Mouse (Mus musculus) lung, postnatal 14 days (tissue): Measurements from ENCODE around the gene Syt2.

ENCODE experiments used
- DNase-seq: peaks from one replicate; pipeline ENCODE4 v3.0.0; 2021

Syt2 gene

DNA sequence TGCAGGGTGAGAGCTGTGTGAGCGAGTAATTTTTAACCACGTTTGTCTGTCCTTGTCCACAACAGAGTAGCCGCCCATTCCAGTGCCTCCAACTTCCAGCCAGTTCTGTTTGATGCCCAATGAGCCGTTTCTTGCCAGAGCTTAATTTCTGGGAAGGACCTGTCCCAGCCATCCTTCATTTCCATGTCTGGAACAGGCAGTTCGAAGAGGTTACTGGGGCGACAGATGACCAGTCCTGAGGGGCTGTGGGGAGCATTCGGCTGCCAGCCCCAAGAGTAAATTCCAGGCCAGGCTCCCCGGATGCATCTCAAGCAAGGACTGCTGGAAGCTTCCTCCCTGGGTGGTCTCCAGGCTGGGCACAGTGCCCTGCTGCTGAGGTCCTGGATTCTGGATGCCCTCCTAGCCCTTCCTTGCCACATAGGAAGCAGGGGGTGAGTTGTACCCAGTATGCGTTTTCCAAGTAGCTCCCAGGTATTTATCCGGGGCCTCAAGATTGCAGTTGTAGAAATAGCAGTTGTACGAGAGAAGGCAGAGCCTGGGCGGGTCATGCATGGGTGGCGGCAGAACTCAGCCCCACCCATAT lies 4.9 kb downstream of the Syt2 start:
- DNase-seq = no peak

DNA sequence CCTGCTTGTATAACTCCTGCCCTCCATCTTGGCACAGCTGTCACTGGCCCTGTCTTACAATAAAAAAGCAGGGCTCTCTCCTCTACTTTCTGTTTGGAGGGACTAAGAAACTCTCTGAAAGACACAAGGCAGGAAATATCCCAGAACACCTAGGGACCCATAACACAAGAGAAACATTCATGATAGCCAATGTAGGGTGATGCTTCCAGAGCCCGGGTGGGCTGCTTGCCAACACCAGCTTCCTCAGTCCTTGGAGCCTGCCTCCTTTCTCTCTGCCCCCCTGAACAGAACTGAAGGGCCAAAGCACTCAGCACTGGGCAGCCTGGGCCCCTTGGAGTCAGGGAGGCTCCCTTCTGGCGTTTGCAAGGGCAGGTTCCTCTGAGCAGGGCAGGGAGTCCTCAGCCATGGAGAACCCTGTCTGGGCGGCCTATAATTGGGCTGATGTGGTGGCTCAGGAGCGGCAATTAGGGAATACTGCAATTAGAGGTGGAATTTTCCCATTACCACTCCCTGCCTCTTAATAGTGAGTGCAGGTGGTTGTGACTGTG lies 5.4 kb downstream of the Syt2 start:
- DNase-seq = peak; percentile 44

DNA sequence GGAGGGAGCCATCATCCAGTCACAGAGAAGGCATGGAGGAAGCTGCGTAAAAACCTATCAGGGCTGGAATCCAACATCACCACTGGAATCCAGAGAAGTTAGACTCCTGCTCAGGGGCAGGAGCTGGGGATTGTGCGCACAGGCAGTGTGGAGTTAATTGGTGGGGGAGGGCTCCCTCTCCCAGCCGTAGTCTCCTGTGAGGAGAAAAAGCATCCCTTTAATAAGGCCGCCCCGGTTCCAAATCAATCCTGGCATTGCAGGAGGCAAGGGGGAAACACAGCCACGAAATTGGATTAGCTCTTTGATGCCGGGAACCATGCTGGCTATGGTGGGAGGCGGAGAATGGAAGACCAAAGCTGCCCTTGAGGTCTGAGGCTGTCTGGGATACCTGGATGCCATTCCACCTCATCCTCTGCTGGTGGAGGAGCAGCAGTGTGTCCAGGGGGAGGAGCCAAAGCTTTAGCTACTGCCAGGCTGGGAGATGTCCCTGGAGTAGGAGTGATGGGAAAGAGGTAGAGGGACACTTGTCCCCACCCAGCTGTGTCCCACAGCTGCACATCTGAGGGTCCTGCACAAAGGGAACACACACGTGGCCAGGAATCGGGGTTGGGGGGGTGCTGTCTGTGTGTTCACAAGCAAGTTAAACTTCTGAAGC lies 7.3 kb downstream of the Syt2 start:
- no peak for DNase-seq

DNA sequence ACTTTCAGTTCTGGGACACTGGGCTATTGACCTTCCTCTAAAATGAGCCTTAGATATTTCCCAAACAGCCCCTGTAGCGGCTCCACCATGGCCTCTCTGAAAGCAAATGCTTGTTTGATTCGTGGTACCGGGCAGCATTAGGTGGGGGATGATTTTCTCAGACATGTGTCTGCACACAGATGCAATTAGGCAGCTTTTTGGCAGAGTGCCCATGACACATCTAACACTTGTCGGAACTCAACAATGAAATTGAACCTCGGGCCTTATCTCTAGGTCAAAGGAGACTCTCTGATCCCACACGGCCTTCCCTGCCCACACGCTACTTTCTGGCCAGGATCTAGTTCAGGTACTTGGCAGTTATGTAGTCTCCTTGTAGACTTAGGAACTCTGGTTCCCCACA lies 12.4 kb downstream of the Syt2 start:
- no peak for DNase-seq

DNA sequence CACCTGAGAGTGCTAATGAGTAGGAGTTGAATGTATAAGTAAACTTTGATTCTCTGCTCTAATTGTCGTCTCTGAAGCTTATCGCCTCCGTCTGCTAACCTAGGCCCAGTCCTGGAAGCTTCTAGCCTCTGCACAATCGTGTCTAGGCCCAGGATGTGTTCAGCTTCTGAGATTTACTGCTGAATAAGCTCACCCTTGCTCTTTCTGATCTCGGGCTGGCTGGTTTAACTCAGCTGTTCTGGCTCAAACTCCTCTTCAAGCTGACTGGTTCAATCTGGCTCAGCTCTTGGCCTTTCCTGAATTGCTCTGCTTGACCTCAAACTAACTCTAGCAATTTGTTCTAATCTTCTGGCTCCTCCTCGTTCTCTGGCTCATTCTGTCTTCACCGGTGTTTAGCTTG lies 13.7 kb downstream of the Syt2 start:
- no peak for DNase-seq

DNA sequence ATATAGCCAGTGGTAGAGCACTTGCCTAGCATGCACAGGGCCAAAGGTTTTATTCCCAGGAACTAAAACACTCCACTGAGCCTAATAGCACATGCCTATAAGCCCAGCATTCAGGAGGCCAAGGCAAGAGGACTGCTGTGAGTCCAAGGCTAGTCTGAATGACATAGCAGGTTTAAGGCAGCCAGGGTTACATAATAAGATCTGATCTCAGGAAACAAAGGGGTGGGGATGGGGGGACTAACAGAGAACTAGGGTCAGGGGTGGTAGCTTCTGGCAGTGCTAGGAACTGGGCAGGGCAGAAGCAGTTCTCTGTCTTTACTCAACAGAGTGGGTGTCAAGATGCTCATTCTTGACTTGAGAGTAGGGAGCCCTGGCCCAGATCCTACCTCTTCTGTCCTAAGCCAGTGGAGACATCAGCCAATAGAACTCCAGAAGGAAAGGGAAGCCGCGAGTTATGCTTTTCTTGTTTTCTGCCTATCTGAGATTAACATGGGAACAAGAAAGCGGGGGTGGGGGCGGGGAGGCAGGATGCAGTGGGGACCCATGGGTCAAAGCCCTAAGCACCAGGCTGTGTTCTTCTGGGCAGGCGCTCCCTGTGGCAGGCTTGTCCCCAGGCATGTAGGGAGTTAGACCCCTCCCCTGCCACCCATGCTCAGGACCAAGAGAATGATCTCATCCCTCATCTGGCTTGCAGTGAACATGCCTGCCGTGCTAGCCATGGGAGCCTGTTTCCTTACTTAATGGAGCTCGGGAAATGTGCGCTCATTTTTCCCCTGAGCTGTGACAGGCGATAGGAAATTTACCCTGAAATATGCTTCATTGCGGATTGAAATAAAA lies 25.0 kb downstream of the Syt2 start:
- no peak for DNase-seq

DNA sequence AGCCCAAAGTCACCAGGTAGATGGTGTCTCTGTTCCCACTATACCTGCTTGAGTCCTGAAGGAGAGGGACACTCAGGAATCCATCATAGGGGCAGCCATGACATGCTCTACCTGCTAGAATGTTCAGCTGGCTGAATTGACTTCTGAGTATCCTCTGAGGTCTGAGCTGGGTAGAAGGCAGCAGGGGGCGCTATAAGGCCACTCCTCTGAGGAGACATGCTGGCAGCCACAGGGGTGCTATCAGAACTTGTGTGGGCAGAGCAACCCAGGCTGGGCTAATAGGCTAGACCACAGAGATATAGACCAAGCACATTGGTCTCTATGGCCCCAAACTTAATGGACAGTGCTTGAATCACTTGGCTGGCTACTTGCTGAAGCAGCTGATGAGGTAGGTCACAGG lies 27.8 kb downstream of the Syt2 start:
- DNase-seq = peak; percentile 19

DNA sequence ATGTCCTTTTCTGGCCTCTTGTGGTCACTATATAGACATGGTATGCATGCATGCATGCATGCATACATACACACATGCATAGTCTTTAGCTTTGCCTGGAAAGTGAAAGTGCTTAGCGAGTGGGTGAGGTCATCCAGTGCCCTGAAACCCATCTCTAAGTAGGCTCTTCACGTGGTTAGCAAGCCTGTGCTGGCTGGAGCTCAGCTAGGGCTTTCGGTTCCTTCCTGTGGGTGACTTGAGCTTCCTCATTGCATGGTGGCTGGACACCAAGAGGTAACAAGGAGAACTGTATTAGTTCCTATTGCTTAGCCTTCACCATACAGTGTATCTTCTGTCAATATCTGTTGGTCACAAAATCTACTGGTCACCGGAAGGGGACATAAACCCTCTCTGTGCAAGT lies 33.0 kb downstream of the Syt2 start:
- peak; percentile 11 for DNase-seq

DNA sequence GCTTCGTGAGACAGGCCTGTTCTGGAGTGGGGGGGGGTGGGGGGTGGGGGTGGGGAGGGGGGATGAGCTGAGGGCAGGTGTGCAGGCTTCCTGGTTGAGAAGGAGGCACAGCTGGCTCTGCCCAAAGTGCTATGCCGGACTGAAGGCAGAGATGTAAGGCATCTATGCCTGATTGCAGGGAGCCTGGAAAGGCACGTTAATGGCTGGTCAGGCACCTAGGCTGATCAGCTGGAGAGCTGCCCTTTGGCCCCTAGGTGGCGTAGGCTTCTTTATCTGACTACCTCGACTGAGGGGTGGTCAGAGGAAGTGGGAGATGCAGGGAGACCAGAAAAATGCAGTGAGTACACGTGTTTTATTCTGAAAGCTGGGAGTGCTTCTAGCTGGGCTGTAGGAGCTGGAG lies 34.1 kb downstream of the Syt2 start:
- DNase-seq = no peak

DNA sequence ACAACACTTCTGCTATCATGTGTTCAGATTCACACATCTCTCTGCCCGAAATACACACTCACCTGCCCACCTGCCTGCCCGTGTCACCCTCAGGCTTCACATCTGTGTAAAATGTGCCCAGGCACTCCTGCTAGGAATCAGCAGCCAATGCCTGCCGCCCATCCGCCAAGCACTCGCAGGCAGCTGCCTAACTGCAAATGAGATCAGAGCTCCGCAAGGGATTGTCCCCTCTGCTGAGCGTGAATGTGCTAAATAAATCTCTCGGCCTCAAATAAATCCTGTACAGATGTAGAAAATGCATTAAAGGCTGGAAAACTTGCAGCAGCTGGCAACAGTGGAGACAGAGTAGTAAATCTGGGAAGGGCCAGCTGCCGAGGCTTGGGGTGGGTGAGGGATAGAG lies 36.0 kb downstream of the Syt2 start:
- DNase-seq = no peak

DNA sequence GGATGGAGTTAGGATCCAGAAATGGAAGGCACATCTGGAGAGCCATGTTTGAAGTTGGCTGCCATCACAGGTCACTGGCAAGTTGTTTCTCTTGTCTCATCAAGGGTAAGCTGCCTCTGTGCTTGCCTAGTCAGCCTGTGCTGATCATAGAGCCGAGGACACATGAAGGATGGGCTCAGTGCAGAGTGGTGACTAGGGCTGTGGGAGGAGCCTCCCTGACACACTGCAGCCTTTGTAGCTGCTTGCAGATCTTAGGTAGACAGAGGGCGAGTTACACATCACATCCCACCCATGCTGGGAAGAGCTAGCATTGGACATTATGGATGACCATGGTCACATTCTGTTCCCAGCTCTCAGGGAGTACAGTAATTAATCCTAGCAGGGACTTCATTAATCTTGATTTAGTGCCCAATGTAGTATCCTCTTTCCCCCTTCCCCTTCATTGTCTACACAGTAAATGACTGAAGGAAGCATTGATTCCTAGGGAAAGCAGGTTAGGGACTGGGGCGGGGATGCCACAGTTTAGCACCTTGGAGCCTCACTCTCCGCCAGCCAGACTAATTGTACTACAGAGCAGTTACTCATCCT lies 40.5 kb downstream of the Syt2 start:
- DNase-seq = no peak

DNA sequence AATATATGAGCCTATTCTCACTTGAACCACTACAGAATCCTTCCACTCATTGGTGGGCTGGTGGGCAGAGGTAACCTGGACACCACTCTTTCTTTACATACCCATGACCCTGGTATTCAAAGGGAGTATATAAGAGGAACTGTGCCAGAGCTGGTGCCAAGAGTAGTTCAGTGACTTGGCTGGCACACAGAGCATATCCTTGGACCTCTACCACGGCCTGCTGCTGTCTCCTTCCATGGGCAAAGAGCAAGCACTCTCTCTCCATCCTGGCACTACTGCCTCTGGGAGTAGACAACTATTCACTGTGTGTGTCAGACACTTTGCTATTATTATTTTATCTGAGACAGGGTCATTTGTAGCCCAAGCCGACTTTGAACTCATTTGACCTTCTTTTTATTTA lies 49.8 kb downstream of the Syt2 start:
- DNase-seq = no peak

DNA sequence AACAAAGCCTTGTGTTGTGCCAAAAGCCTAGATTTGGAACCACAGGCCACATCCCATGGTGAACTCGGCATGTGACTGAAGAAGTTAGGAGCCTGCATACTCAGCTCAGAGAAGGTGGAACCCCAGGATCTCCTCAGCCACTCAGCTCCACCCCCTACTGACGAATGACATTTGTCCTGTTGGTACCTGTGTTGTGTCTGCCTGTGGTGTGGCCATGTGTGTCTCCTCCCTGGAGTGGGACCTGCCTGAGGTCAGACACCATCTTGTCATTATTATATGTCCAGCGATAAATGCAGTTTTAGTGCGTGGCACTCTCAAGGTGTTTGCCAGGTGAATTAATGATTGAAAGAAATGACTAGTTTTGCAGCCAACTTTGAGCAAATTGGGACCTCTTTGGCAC lies 50.6 kb downstream of the Syt2 start:
- DNase-seq = no peak

DNA sequence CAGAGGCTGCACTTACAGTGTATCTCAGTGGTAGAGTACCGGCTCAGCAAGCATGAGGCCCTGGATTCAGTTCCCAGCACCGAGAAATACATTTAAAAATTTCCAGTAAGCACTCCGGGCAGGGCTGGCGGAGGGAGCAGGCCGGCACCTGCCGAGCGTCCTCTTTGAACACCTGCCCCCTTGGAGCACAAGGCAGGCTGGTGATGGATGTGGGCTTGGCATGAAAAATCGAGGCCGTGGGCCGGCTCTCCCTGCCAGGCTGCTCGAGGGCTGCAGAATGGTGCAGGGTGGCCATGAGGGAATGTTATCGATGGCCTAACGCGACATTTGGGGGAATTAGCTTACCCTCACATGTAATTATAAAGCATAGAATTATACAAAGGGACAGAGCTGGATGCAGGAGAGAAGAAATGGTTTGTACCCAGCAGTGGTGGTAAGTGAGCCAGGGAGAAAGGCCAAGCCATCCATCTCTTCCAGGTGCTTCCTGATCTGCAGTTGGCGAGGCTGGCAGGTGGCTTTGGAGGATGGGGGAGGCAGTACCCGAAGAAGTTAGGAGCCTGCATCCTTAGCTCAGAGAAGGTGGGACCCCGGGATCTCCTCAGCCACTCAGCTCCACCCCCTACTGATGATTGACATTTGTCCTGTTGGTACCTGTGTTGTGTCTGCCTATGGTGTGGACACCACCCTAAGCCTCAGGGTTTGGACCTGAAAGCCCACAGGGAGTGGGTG lies 51.2 kb downstream of the Syt2 start:
- no peak for DNase-seq

DNA sequence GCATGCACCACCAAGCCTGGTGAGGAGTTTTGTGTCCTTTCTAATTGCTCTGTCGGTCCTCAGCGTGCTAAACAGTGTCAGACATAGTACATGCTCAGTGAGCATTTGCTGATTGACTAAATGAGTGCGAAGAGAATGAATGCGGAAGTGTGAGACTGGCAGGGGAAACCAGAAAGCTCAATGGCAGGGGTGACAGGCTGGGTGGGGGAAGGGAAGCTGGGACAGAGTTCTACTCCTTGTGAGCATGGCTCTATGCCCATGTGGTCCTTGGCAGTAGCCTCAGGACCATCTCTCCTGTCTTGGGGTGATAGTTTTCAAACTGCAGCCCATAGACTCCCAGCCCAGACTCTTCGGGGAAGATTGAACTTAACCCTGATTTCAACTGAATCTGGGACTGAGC lies 52.0 kb downstream of the Syt2 start:
- DNase-seq = no peak

DNA sequence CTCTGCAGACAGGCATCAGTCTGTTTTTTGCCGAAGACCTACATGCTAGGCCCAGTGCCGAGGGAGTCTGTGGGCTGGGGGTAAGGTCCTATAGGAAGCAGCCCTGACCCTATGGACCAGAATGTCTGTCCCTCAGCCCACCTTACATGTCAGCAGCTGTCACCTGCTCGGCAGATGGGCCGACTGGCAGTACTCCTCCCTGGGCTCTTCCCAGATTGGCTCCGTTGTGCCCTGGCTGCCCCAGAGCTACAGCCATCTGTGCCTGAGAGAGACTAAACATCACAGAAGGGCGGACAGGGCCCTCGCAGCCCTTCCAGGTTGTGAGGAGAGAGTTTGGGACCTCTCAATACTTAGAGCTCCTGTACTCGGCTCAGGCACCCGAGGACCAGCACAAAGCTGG lies 52.9 kb downstream of the Syt2 start:
- no peak for DNase-seq

DNA sequence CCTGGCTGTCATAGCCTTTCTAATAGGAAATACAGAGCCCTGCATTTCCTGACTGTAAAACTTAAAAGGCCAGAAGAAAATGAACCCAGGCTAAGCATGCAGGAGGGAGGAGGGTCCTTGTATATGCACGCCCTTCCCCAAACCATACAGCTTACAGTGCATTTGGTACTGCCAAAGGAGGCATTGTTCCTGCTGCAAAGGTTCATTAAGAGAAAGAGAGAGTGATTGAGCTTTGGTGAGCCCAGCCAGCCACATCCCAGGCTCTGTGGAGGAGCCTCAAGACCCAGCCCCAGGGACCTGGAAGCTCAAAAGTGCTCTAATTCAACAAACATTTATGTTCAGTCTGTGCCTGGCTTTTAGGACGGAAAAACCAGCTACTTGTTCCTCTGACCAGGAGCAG lies 53.7 kb downstream of the Syt2 start:
- DNase-seq = no peak

DNA sequence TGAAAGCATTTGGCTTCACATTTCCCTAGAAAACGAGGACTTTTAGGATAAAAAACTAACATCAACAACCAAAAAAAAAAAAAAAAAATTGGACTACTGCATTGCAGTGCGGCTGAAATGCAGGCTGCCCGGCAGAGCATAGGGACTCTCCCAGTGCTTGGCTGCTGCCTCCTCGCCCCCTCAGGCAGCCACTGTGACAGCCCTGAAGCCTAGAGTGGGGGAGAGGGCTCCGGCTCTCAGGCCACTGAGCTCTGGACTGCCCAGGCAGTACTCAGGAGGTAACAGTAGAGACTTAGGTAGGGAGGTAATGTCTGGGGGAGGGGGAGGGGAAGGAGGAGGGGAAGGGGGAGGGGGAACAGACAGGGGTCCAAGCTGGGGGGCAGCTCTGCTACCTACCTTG lies 54.2 kb downstream of the Syt2 start:
- no peak for DNase-seq

DNA sequence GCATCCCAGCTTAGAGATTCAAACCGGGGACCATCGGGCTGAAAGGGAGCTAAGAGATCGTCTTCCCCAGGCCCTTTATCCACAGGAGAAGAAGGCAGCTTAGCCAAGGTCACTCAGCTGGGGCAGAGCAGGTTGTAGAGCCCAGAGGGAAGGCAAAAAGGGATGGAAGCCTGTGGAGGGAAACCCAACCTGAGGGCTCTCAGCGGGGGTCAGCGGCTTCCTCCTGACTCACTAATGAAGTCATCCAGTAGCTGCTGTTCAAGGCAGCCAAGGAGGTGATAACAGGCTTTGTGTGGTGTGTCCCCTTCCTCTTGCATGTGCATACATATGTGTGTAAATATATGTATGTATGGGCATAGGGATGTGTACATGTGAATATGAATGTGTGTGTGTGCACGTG lies 54.7 kb downstream of the Syt2 start:
- no peak for DNase-seq

DNA sequence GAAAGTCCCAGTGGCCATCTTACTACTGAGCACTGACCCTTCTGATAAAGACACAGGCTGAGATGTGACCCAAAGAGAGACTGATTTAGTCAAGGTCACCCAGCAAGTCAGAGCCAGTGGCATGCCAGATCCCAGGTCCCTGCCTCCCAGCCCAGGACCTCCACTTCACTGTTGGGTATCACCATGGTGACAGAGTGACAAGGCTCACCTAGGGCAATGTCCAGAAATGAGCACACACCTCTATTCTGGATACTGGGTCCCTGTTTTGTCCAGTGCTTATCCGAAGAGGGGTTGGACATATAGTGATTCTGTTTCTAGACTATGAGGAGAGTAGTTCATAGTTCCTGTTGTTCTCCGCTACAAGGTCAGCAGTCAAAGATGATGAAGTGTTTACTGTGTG lies 56.8 kb downstream of the Syt2 start:
- no peak for DNase-seq

DNA sequence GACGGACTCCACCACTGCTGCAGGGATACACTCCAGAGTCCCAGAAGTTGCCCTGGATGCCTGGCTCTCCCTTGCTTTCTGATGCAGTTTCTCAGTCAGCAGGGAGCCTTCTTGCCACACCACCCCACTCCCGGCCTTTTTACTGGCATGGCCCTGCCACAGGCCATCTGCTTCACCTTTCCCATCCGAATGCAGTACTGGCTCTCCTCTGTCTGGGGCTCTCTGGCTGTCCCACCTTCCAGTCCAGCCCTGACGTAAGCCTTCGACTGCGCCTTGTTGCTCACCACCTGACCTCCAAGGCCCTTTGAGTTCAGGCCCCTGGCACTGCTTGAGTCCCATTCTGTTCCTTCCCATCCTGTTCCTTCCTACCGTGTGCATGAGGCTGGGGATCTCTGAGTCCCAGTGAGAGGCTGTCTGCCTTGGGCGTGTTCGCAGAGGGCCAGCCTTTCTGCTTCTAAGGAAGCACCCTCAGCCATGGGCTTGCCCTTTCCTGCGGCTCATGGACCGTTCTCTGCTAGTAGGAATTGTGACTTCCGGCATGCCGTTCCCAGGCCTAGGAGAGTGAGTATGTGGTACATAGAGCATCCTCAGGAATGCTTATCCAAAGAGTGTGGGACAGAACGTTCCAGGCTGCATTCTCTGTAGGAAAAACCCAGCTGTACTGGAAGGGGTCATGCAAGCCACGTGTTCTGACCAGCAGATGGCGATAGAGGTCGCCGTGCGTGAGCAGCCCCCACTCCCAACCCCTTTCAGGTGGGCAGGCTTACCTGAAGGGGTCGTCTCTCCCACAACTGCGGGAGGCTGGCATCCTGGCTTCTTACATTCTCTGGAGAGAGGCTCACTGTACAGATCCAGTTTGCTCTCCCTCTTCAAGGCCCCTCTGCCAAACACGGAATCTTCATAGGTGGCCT lies 58.2 kb downstream of the Syt2 start:
- peak; percentile 68 for DNase-seq

DNA sequence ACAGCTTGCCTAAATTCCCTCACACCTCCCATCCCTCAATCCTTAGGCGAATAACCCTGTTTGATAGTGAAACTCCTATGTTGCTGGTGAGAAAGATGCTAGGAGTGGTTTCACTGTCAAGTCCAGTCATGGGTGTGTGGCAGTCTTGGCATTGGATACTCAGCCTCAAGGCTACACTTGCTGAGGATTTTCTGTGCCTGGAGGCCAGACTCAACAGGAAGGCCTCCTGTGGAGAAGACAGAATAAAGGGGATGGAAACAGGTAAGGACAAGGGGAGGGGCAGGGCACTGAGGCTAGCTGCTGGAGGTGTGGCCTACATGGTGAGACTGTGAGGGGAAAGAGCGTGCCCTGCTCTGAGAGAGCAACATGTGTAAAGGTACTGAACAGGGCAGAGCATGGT lies 60.1 kb downstream of the Syt2 start:
- DNase-seq = no peak
